Mouse (Mus musculus): ENCODE measurements around the gene Chst4. TPM values are rescaled to one million over a fixed set of nuclear protein-coding genes. Genes with fewer than 3 reads are reported as not detected.

Gene Chst4
- polyA plus RNA-seq, 1 experiment: 50.1 TPM

GRCm38 (mm10) chr8:110008995-110009446 is 30.5 kb downstream of the Chst4 start:
- DNase-seq (ENCODE audit: low read depth, low spot score): no peak
- WGBS: 54% methylated on average over 8 of the region's 8 CpGs

- WGBS: 59% methylated on average over 26 of the region's 26 CpGs
- no peak for DNase-seq (ENCODE audit: low read depth, low spot score)
These were observed 31.1 kb downstream of the Chst4 start for GRCm38 (mm10) chr8:110008228-110008994.

GRCm38 (mm10) chr8:110006312-110007023 is 33.1 kb downstream of the Chst4 start:
- no peak for DNase-seq (ENCODE audit: low read depth, low spot score)
- WGBS: 79% methylated on average over 17 of the region's 17 CpGs

DNA sequence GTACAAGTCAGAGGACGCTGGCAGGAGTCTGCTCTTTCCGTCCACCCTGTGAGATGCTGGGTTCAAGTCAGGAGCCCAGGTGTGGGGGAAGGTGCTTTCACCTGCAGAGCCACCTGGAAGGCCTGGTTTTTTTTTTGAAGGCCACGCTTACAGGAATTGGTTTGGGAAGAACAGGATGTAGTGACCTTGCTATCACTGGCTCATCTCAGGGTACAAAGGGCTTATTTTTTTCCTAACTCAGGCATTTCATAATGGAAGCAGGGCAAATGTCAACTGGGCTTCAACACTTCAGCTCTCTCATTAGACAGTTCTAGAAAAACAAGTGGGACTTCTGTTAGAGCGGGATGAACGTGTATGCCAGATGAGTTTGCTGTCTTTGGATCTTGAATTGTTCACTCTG is 35.2 kb downstream of the Chst4 start:
- 80% methylated on average over 5 of the region's 5 CpGs for WGBS
- no peak for DNase-seq (ENCODE audit: low read depth, low spot score)

DNA sequence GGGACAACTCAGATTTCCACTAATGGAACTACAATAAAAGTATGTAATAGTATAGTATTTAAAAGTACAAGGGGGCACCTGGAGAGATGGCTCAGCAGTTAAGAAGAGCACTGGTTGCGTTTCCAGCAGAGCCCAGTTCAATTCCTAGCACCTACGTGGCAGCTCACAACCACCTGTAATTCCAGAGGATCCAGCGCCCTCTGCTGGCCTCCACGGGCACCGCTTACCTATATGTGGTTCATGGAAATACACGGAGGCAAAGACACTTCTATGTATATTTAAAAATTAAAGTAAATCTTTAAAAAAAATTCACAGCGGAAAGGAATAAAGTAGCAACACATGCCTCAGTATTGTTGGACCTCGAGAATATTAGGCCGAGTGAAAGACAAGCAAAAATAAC is 36.6 kb downstream of the Chst4 start:
- DNase-seq (ENCODE audit: low read depth, low spot score): no peak
- 64% methylated on average over 9 of the region's 9 CpGs for WGBS

- 87% methylated on average over 10 of the region's 10 CpGs for WGBS
- DNase-seq (ENCODE audit: low read depth, low spot score): no peak
These were observed 39.6 kb downstream of the Chst4 start for GRCm38 (mm10) chr8:109999974-110000373.

- 73% methylated on average over 7 of the region's 7 CpGs for WGBS
- no peak for DNase-seq (ENCODE audit: low read depth, low spot score)
These were observed 41.5 kb downstream of the Chst4 start for GRCm38 (mm10) chr8:109998066-109998465.

DNA sequence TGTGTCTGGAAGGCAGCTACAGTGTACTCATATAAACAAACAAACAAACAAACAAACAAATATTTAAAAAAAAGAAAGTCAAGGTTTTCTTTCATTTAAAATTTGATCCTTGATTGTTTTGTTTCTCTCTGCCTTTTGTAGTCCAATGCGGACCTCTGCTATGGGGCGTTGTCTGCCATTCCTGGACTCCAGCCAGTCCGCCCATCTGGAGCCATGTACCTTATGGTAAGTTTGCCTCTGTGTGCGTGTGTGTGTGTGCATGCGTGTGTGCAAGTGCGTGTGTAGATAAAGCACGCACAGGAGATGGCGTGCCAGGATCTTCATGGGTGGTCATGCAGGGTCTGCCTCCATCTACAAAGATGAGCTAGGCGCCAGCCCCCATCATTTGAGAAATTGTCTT is 42.2 kb downstream of the Chst4 start:
- no peak for DNase-seq (ENCODE audit: low read depth, low spot score)
- WGBS: 71% methylated on average over 9 of the region's 9 CpGs

DNA sequence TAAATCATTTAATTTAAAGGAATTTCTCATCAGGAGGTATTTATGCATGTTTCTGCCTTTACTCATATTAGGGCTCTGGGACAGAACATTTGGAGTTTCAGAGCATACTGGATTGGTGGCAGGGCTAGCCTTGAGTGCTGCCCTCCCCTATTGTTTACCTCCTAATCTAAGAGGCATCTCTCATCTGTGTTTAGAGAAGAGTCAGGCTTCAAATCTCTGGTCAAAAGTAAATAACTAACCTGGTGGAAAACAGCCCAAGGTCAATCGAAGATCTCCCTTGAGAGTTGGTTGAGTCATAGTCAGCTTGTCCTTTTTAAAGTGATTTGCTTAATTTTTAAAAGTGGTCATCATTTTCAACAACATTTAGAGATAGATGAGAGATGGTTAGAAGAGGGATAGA is 46.6 kb downstream of the Chst4 start:
- no peak for DNase-seq (ENCODE audit: low read depth, low spot score)
- WGBS: 58% methylated on average over 1 of the region's 1 CpGs

DNA sequence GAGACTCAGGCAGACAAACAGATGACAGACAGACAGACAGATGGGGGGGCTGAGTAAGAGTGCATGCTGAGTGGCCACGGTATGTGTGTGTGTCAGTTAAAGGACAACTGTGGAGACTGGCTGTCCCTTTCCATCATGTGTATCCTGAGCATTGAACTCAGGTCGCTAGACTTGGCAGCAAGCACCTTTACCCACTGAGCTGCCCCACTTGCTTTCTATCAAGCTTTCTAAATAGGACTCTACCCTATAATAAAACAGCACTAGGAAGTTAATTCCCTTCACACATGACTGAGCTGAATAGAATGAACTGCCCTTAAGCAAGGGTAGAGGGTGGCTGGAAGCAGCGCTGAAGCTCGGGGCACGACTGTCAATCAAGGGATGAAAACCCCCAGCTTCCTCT is 47.4 kb downstream of the Chst4 start:
- WGBS: 74% methylated on average over 5 of the region's 5 CpGs
- DNase-seq (ENCODE audit: low read depth, low spot score): no peak

DNA sequence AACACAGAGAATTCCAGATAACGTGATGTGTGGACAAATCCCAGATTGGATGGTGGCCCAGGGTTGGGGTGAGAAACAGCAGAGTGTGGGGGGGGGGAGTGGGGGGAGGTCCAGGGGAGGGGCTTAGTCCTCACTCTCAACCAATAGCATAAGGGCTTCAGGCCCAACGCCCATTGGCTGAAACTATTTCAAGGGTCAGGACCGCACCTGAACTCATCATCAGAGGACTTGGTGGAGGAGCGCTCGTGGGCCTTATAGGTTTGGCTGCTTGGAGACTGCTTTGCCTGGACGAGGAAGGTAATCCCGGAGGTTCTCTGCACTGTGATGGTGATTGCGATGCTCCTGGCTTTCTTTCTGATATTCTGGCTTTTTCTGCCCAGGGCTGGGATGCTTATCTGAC is 49.3 kb downstream of the Chst4 start, which contains the start of gene Tat:
Gene Tat (plus strand): TSS at position 214 of the 400 bp plus-strand sequence.
- no peak for DNase-seq (ENCODE audit: low read depth, low spot score)
- WGBS: 80% methylated on average over 8 of the region's 8 CpGs

DNA sequence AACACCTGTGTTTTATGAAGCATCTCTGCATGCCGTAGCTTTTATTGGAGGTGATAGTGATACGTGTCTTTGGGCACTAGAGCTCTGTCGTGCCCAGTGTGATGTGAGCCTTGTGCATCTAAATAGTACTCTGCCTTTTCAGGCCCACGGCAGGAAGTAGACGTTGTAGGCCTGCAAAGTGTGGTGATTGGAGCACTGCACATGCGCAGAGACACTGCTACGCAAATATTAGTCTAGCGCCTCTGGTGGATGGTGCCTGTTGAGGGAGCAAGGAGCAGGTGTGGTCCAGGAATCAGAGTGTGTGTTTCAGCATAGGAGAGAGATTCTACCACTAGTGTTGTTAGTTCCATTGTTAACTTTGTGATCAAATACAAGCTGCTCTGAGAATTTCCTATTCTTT is 50.4 kb downstream of the Chst4 start:
- no peak for DNase-seq (ENCODE audit: low read depth, low spot score)
- WGBS: 88% methylated on average over 8 of the region's 8 CpGs

- peak; percentile 47 for DNase-seq (ENCODE audit: low read depth, low spot score)
- 33% methylated on average over 7 of the region's 7 CpGs for WGBS
These were observed 51.8 kb downstream of the Chst4 start for GRCm38 (mm10) chr8:109987776-109988175.

- WGBS: 21% methylated on average over 7 of the region's 7 CpGs
- DNase-seq (ENCODE audit: low read depth, low spot score): no peak
These were observed 53.2 kb downstream of the Chst4 start for GRCm38 (mm10) chr8:109986384-109986783.

DNA sequence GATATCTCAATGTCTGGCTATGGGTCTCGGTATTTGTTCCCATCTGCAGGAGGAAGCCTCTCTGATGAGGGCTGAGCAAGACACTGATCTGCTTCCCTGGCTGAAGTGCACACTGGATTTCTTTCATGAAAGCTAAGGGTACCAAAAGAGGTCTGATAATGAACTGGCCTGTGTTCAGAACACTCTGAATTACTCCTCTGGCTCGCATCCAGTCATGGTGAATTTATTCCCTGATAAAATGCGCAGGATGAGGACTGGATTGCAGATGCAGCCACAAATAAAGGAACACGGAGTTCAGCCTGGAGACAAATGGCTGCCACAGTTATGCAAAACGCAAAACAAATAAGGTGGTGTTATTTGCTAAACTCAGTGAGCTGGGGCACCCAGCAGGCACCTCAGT is 55.6 kb downstream of the Chst4 start:
- WGBS: 16% methylated on average over 5 of the region's 5 CpGs

GRCm38 (mm10) chr8:109982386-109983105 is 57.0 kb downstream of the Chst4 start:
- no peak for DNase-seq (ENCODE audit: low read depth, low spot score)
- WGBS: 83% methylated on average over 15 of the region's 15 CpGs

More for the DNA sequence above, 55.6 kb downstream of the Chst4 start:
- DNase-seq (ENCODE audit: low read depth, low spot score): no peak

- WGBS: 25% methylated on average over 6 of the region's 6 CpGs
- no peak for DNase-seq (ENCODE audit: low read depth, low spot score)
These were observed 60.2 kb downstream of the Chst4 start for GRCm38 (mm10) chr8:109979339-109979738.

All from large intestine, adult 2 months (tissue).